Mouse (Mus musculus) lung, embryonic 14.5 days (tissue): ENCODE results near the gene Prkd2. TPM values are rescaled to one million over a fixed set of nuclear protein-coding genes. Genes with fewer than 3 reads are reported as not detected.

Source experiments
- ATAC-seq: fragments of 200-750 bp; cut with Nextera tagmentation; 2 replicates; pipeline ENCODE4 v1.8.0; 2017; ENCODE audit warnings: mild to moderate bottlenecking, moderate TSS enrichment, moderate library complexity; ENCODE audit not compliant: insufficient read depth
- DNase-seq: peaks from one replicate; pipeline ENCODE4 v3.0.0-alpha.2; 2015
- H3K27ac ChIP-seq: fragments of 300-500 bp; sonication (generic); 2 replicates; pipeline ENCODE4 v1.5.1; 2014; ENCODE audit warnings: low read depth, mild to moderate bottlenecking, moderate library complexity
- H3K27me3 ChIP-seq: fragments of 300-500 bp; sonication (generic); 2 replicates; pipeline ENCODE4 v1.6.1; 2014; ENCODE audit warnings: low read length, control low read depth; ENCODE audit not compliant: insufficient read depth
- H3K36me3 ChIP-seq: fragments of 300-500 bp; sonication (generic); 2 replicates; pipeline ENCODE4 v1.6.1; 2014; ENCODE audit warnings: control low read depth; ENCODE audit not compliant: insufficient read depth
- H3K4me1 ChIP-seq: fragments of 300-500 bp; sonication (generic); 2 replicates; pipeline ENCODE4 v1.6.1; 2014; ENCODE audit warnings: antibody characterized with exemption, control low read depth; ENCODE audit not compliant: insufficient read depth
- H3K4me2 ChIP-seq: fragments of 300-500 bp; sonication (generic); 2 replicates; pipeline ENCODE4 v1.6.1; 2014; ENCODE audit warnings: mild to moderate bottlenecking
- H3K4me3 ChIP-seq: fragments of 300-500 bp; sonication (generic); 2 replicates; pipeline ENCODE4 v1.5.1; 2014; ENCODE audit warnings: low read depth, low read length
- H3K9ac ChIP-seq: fragments of 300-500 bp; sonication (generic); 2 replicates; pipeline ENCODE4 v1.6.1; 2014
- H3K9me3 ChIP-seq: fragments of 300-500 bp; sonication (generic); 2 replicates; pipeline ENCODE4 v1.6.1; 2016; ENCODE audit warnings: low read depth, low read length, control low read depth
- CTCF ChIP-seq: IDR thresholded peaks from 2 replicates; pipeline ENCODE4 v1.5.1; 2016; ENCODE audit warnings: antibody characterized with exemption, low read depth
- WGBS: fragments of 180-500 bp; shearing (Covaris S2); extraction: QIAGEN DNeasy Blood & Tissue Kit; methylation state at CpG from one replicate; pipeline ENCODE4 v1.1.7; 2014; 5-methylcytosine and 5-hydroxymethylcytosine counted together
- polyA plus RNA-seq: library from polyadenylated mRNA; unstranded; fragments of >200 nt; fragmentation: Nextera tagmentation; extraction: Ambion mirVana; gene quantifications from 2 replicates; pipeline ENCODE4 v1.2.1, GENCODE M21; 2014

Prkd2 gene
- polyA plus RNA-seq, 1 experiment from 2014 or later, result 19.6 TPM

- no peak for ATAC-seq
- WGBS, result 31% methylated on average over 5 of the region's 5 CpGs
- Histone ChIP-seq H3K27me3 (peaks cover 4% of the 10 kb centered on the region), H3K4me3 (no peak overlapping the region), H3K9me3 (no peaks in the 10 kb centered on the region), H3K4me1 (peaks cover 3% of the 10 kb centered on the region), H3K27ac (no peak overlapping the region), H3K4me2 (no peak overlapping the region), H3K36me3 (no peaks in the 10 kb centered on the region), H3K9ac (no peak overlapping the region)
- no peak for TF ChIP-seq CTCF
- no peak for DNase-seq
Measured at GRCm38 (mm10) chr7:16900526-16900925, 57.8 kb downstream of the Prkd2 start.

- no peak for DNase-seq
- Histone ChIP-seq H3K27ac (no peak overlapping the region), H3K36me3 (no peaks in the 10 kb centered on the region), H3K27me3 (peaks cover 8% of the 10 kb centered on the region), H3K4me2 (no peak overlapping the region), H3K4me3 (no peak overlapping the region), H3K4me1 (peaks cover 16% of the 10 kb centered on the region), H3K9me3 (no peaks in the 10 kb centered on the region), H3K9ac (no peak overlapping the region)
- WGBS, result 82% methylated on average over 2 of the region's 2 CpGs
- no peak for ATAC-seq
- no peak for TF ChIP-seq CTCF
Measured at GRCm38 (mm10) chr7:16903439-16903955, 60.8 kb downstream of the Prkd2 start.

GRCm38 (mm10) chr7:16904120-16904675, 61.5 kb downstream of the Prkd2 start:
- whole genome bisulfite sequencing, result 36% methylated on average over 9 of the region's 10 CpGs
- H3K4me1 ChIP-seq, result peaks cover 16% of the 10 kb centered on the region
- no peak overlapping the region for H3K4me2 ChIP-seq
- TF ChIP-seq CTCF, result no peak
- no peak overlapping the region for H3K27ac ChIP-seq
- ATAC-seq (no peak), DNase-seq (no peak)
- no peaks in the 10 kb centered on the region for H3K36me3 ChIP-seq
- H3K9me3 ChIP-seq, result no peaks in the 10 kb centered on the region
- no peak overlapping the region for H3K9ac ChIP-seq
- H3K27me3 ChIP-seq, result peaks cover 11% of the 10 kb centered on the region
- H3K4me3 ChIP-seq, result no peak overlapping the region

DNA sequence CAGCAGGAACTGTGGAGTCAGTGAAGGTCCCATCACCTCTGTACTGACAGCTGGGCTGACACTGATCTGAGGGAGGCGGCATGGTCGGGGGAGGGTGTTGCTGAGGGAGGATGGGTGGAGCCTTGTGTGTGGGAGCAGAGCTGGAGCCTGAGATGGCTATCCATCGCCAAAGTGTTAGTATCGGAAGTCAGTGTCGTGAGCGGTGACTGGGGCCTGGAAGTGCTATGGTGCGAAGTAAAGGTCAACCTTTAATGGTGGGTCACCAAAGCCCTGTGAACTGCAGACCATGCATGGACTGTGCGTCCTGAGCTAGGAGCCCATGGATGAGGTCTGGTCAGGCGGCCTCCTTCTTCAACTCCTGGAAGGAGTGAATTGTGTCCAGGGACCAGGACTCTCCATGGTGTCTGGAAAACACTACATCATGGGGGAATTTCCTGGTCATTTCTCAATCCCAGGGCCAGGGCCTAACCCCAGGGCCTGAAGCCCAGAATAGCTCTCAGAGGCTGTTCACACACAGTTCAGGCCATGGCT, 62.9 kb downstream of the Prkd2 start:
- no peak overlapping the region for H3K27ac ChIP-seq
- no peaks in the 10 kb centered on the region for H3K36me3 ChIP-seq
- H3K4me3 ChIP-seq, result no peak overlapping the region
- 35% methylated on average over 9 of the region's 9 CpGs for WGBS
- no peak for TF ChIP-seq CTCF
- DNase-seq (peak; percentile 51), ATAC-seq (peak; percentile 40)
- no peak overlapping the region for H3K9ac ChIP-seq
- H3K4me2 ChIP-seq, result no peak overlapping the region
- H3K27me3 ChIP-seq, result peaks cover 12% of the 10 kb centered on the region; the same call in 1 of the 2 replicates
- H3K9me3 ChIP-seq, result no peaks in the 10 kb centered on the region
- H3K4me1 ChIP-seq, result peaks cover 16% of the 10 kb centered on the region

- Histone ChIP-seq H3K9ac (0 out of 2 replicates have a peak within 1 kb of the TSS, but pooled peaks have one; percentile 13), H3K9me3 (no peaks in the 10 kb centered on the region), H3K27me3 (peaks cover 10% of the 10 kb centered on the region; the same call in 1 of the 2 replicates), H3K4me1 (peaks cover 16% of the 10 kb centered on the region), H3K27ac (no peak within 1 kb of the TSS), H3K4me3 (no peak within 1 kb of the TSS), H3K4me2 (no peak within 1 kb of the TSS), H3K36me3 (no peaks in the 10 kb centered on the region)
- WGBS, result 9% methylated on average over 6 of the region's 6 CpGs
- no peak for TF ChIP-seq CTCF
- ATAC-seq, result peak; percentile 35; the same call in 1 of the 2 replicates
- DNase-seq, result no peak
Measured at GRCm38 (mm10) chr7:16906281-16906680, 63.6 kb downstream of the Prkd2 start, which contains the start of gene Ptgir. Gene Ptgir, plus strand, starts transcription at chr7:16906490.

DNA sequence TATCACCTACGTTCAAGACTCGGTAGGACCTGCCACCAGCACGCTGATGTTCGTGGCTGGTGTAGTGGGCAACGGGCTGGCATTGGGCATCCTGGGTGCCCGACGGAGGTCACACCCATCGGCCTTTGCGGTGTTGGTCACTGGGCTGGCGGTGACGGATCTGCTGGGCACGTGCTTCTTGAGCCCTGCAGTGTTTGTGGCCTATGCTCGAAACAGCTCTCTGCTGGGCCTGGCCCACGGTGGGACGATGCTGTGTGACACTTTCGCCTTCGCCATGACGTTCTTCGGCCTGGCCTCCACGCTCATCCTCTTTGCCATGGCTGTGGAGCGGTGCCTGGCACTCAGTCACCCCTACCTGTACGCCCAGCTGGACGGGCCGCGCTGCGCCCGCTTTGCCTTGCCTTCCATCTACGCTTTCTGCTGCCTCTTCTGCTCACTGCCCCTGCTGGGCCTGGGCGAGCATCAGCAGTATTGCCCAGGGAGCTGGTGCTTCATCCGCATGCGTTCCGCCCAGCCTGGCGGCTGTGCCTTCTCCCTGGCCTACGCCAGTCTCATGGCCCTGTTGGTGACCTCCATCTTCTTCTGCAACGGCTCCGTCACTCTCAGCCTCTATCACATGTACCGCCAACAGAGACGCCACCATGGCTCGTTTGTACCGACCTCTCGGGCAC, 64.3 kb downstream of the Prkd2 start:
- WGBS, result 88% methylated on average over 41 of the region's 41 CpGs

DNA sequence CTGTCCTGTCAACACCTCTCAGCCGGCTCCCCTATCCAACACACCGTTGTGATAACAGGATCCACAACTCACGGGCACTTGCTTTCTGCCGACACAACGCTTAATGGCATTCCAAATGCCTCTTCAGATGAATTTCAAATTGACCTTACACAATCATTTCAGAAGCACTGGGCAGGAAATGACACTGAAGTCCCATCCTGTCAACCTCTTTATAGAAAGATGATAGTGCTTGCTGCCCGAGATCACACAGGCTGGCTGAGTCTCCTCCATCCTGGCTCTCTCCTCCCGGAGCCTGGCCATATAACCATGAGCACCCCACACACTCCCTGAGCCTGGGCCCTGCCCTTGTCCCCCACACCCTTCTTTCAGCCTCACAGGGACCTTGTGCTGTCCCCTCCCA, 65.1 kb downstream of the Prkd2 start:
- H3K9ac ChIP-seq, result no peak overlapping the region; the same call in 1 of the 2 replicates

More for the DNA sequence above, 64.3 kb downstream of the Prkd2 start:
- Histone ChIP-seq H3K27me3 (peaks cover 10% of the 10 kb centered on the region; the same call in 1 of the 2 replicates), H3K9me3 (no peaks in the 10 kb centered on the region), H3K27ac (no peak overlapping the region), H3K4me1 (peaks cover 16% of the 10 kb centered on the region), H3K36me3 (no peaks in the 10 kb centered on the region), H3K9ac (0 out of 2 replicates have a peak overlapping the region, but pooled peaks have one; percentile 13), H3K4me3 (no peak overlapping the region), H3K4me2 (no peak overlapping the region)
- ATAC-seq (no peak), DNase-seq (no peak)
- no peak for TF ChIP-seq CTCF

More for the DNA sequence above, 65.1 kb downstream of the Prkd2 start:
- H3K36me3 ChIP-seq, result no peaks in the 10 kb centered on the region
- H3K27ac ChIP-seq, result no peak overlapping the region
- WGBS, result 23% methylated on average over 7 of the region's 7 CpGs
- DNase-seq, result no peak
- no peak for ATAC-seq
- H3K9me3 ChIP-seq, result no peaks in the 10 kb centered on the region
- peaks cover 16% of the 10 kb centered on the region for H3K4me1 ChIP-seq
- peaks cover 10% of the 10 kb centered on the region; the same call in 1 of the 2 replicates for H3K27me3 ChIP-seq
- H3K4me3 ChIP-seq, result no peak overlapping the region
- H3K4me2 ChIP-seq, result peak overlapping the region; percentile 32; the same call in 1 of the 2 replicates
- TF ChIP-seq CTCF, result no peak
